Mouse (Mus musculus) embryonic facial prominence, embryonic 13.5 days (tissue): ENCODE measurements at regions not wholly inside any gene's neighbourhood (a gene's known extent, or its start where the extent isn't known, plus 50 kb on each side); places are given as distances from the start of the nearest gene placed in this dataset.
A peak's percentile ranks its signal among the peaks of the same experiment; 100 is the strongest.

ENCODE experiments used
- ATAC-seq: fragments of 200-750 bp; cut with Nextera tagmentation; 2 replicates; pipeline ENCODE4 v1.8.0; 2017; ENCODE audit warnings: low read depth; ENCODE audit not compliant: insufficient number of reproducible peaks, insufficient read depth, low FRiP score, low TSS enrichment
- H3K27ac ChIP-seq: fragments of 300-500 bp; sonication (generic); 2 replicates; pipeline ENCODE4 v1.5.1; 2015; ENCODE audit warnings: moderate library complexity, mild to moderate bottlenecking, inconsistent platforms
- H3K27me3 ChIP-seq: fragments of 300-500 bp; sonication (generic); 2 replicates; pipeline ENCODE4 v1.6.1; 2015; ENCODE audit warnings: mild to moderate bottlenecking, inconsistent platforms
- H3K36me3 ChIP-seq: fragments of 300-500 bp; sonication (generic); 2 replicates; pipeline ENCODE4 v1.6.1; 2015; ENCODE audit warnings: mild to moderate bottlenecking, inconsistent platforms
- H3K4me1 ChIP-seq: fragments of 300-500 bp; sonication (generic); 2 replicates; pipeline ENCODE4 v1.6.1; 2015; ENCODE audit warnings: inconsistent platforms
- H3K4me2 ChIP-seq: fragments of 300-500 bp; sonication (generic); 2 replicates; pipeline ENCODE4 v1.6.1; 2015; ENCODE audit warnings: moderate library complexity, mild to moderate bottlenecking, inconsistent platforms
- H3K4me3 ChIP-seq: fragments of 300-500 bp; sonication (generic); 2 replicates; pipeline ENCODE4 v1.5.1; 2015; ENCODE audit warnings: mild to moderate bottlenecking, inconsistent platforms
- H3K9ac ChIP-seq: fragments of 300-500 bp; sonication (generic); 2 replicates; pipeline ENCODE4 v1.6.1; 2015; ENCODE audit warnings: mild to moderate bottlenecking, inconsistent platforms
- H3K9me3 ChIP-seq: fragments of 300-500 bp; sonication (generic); 2 replicates; pipeline ENCODE4 v1.6.1; 2016; ENCODE audit warnings: inconsistent platforms
- WGBS: fragments of 180-500 bp; shearing (Covaris S2); methylation state at CpG from one replicate; pipeline ENCODE4 v1.1.7; 2015; ENCODE audit warnings: mixed read lengths; 5-methylcytosine and 5-hydroxymethylcytosine counted together

DNA sequence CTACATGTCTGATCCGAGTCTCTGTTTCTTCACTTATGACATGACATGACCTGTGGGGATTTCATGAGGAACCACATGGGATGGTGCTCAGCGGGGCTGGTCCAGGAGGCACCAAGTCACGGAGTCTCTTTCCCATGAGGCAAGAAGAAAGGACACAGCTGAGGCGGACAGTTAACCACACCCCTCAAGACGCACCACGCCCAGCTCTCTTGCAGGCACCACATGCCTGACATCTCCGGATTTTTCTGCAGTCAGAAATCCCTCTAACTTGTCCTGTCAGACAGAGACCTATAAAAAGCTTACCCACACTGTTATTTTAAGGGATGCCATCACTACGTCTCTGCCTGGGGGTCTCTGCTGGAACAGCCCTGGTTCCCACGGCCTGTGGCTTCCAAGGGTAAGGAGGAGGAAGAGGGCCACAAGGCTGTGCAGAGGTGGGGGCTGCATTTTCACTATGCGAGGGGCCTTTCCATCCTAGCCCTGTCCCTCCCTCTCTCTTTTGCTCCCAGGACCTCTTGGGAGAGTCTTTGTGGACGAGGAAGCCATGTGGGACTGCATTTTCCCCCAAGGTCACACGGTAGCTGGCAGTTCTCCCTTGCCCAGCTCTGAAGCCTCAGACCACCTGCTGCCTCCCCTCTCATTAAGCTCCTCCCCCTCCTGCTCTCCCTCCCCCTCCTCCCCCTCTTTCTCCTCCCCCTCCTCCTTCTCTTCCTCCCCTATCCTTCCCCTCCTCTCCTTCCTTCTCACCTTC lies 154.6 kb upstream of the Gm26897 start:
- Histone ChIP-seq H3K27me3 (no peaks in the 10 kb centered on the region), H3K4me2 (peak overlapping the region; percentile 28), H3K36me3 (no peaks in the 10 kb centered on the region), H3K4me3 (no peak overlapping the region), H3K27ac (peak overlapping the region; percentile 80), H3K9me3 (no peaks in the 10 kb centered on the region), H3K9ac (no peak overlapping the region), H3K4me1 (peaks cover 71% of the 10 kb centered on the region)
- WGBS: 11% methylated on average over 12 of the region's 12 CpGs
- peak; percentile 39; the same call in 1 of the 2 replicates for ATAC-seq

- H3K27me3 ChIP-seq: no peaks in the 10 kb centered on the region
- no peaks in the 10 kb centered on the region for H3K36me3 ChIP-seq
- peak overlapping the region; percentile 60 for H3K9ac ChIP-seq
- WGBS: 3% methylated on average over 31 of the region's 31 CpGs
- peaks cover 59% of the 10 kb centered on the region for H3K4me1 ChIP-seq
- no peak for ATAC-seq
- H3K4me2 ChIP-seq: peak overlapping the region; percentile 62
- H3K27ac ChIP-seq: peak overlapping the region; percentile 51
- no peaks in the 10 kb centered on the region for H3K9me3 ChIP-seq
- peak overlapping the region; percentile 34 for H3K4me3 ChIP-seq
These were observed 152.6 kb upstream of the Gm26897 start for GRCm38 (mm10) chr5:111580870-111581771.

GRCm38 (mm10) chr5:111582004-111582403 lies 151.7 kb upstream of the Gm26897 start:
- Histone ChIP-seq H3K27me3 (no peaks in the 10 kb centered on the region), H3K36me3 (no peaks in the 10 kb centered on the region), H3K27ac (no peak overlapping the region), H3K9ac (peak overlapping the region; percentile 60; the same call in 1 of the 2 replicates), H3K4me1 (peaks cover 52% of the 10 kb centered on the region), H3K4me3 (peak overlapping the region; percentile 34; the same call in 1 of the 2 replicates), H3K4me2 (peak overlapping the region; percentile 62), H3K9me3 (no peaks in the 10 kb centered on the region)
- no peak for ATAC-seq
- 37% methylated on average over 9 of the region's 9 CpGs for WGBS

DNA sequence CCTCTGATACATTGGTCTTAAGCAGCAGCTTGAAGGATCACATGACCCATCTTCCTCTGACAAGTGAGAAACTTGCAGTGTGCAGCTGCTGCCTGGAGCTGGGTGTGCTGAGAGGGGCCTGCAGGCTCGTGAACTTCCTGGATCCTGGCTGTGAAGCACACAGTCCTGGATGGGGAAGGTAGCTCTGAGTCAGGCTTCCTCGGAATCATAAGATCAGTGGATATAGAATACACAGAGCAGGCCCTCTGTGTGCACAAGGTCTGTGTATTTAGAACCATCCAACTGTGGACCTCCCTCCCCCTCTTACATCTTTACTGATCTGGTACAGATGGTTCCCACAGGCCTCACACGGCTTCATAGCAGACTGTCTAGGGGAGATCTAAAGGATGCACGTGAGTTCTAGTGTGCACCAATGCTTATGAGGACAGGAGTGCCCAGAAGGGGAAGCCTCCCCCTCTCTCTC lies 143.1 kb upstream of the Gm26897 start:
- Histone ChIP-seq H3K4me3 (no peak overlapping the region), H3K27me3 (no peaks in the 10 kb centered on the region), H3K36me3 (no peaks in the 10 kb centered on the region), H3K9me3 (no peaks in the 10 kb centered on the region), H3K4me1 (peaks cover 14% of the 10 kb centered on the region), H3K27ac (peak overlapping the region; percentile 23), H3K4me2 (no peak overlapping the region), H3K9ac (0 out of 2 replicates have a peak overlapping the region, but pooled peaks have one; percentile 44)
- 8% methylated on average over 4 of the region's 4 CpGs for WGBS
- 0 out of 2 replicates have a peak, but pooled peaks have one; percentile 53 for ATAC-seq

- 79% methylated on average over 4 of the region's 4 CpGs for WGBS
- Histone ChIP-seq H3K9ac (no peak overlapping the region), H3K36me3 (no peaks in the 10 kb centered on the region), H3K27me3 (no peaks in the 10 kb centered on the region), H3K9me3 (no peaks in the 10 kb centered on the region), H3K4me2 (no peak overlapping the region), H3K4me1 (peaks cover 17% of the 10 kb centered on the region), H3K27ac (no peak overlapping the region), H3K4me3 (no peak overlapping the region)
- ATAC-seq: no peak
These were observed 140.9 kb upstream of the Gm26897 start for GRCm38 (mm10) chr5:111592807-111593206.

- H3K9ac ChIP-seq: no peak overlapping the region
- no peaks in the 10 kb centered on the region for H3K27me3 ChIP-seq
- H3K4me2 ChIP-seq: no peak overlapping the region
- H3K4me1 ChIP-seq: peaks cover 30% of the 10 kb centered on the region
- ATAC-seq: no peak
- H3K36me3 ChIP-seq: no peaks in the 10 kb centered on the region
- H3K4me3 ChIP-seq: no peak overlapping the region
- 78% methylated on average over 5 of the region's 5 CpGs for WGBS
- H3K27ac ChIP-seq: no peak overlapping the region
- no peaks in the 10 kb centered on the region for H3K9me3 ChIP-seq
These were observed 139.6 kb upstream of the Gm26897 start for GRCm38 (mm10) chr5:111594111-111594510.

GRCm38 (mm10) chr5:111595438-111595837 lies 138.3 kb upstream of the Gm26897 start:
- ATAC-seq: no peak
- Histone ChIP-seq H3K27me3 (no peaks in the 10 kb centered on the region), H3K4me1 (peaks cover 34% of the 10 kb centered on the region), H3K27ac (no peak overlapping the region), H3K36me3 (no peaks in the 10 kb centered on the region), H3K9ac (no peak overlapping the region), H3K4me3 (no peak overlapping the region), H3K9me3 (no peaks in the 10 kb centered on the region), H3K4me2 (no peak overlapping the region)
- WGBS: 74% methylated on average over 12 of the region's 12 CpGs

DNA sequence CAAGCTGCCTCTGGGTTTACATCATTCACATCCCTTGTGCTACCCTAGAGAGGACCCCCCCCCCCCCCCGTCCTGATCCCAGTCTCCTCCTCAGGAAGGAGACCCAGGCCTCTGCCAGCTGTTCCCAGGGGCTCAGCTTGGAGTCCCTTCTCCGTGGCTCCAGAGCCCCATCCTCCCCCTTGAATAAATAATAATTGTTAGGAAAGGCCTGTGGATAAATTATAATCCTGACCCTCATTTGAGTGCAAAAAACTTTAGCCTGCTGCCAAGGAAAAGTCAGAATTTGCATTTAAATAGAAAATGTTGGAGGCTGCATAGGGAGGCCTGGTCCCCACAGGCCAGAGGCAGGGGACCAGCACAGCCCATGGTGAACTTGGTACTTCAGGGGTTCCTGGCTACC lies 136.0 kb upstream of the Gm26897 start:
- 32% methylated on average over 2 of the region's 2 CpGs for WGBS
- H3K4me1 ChIP-seq: peaks cover 47% of the 10 kb centered on the region

DNA sequence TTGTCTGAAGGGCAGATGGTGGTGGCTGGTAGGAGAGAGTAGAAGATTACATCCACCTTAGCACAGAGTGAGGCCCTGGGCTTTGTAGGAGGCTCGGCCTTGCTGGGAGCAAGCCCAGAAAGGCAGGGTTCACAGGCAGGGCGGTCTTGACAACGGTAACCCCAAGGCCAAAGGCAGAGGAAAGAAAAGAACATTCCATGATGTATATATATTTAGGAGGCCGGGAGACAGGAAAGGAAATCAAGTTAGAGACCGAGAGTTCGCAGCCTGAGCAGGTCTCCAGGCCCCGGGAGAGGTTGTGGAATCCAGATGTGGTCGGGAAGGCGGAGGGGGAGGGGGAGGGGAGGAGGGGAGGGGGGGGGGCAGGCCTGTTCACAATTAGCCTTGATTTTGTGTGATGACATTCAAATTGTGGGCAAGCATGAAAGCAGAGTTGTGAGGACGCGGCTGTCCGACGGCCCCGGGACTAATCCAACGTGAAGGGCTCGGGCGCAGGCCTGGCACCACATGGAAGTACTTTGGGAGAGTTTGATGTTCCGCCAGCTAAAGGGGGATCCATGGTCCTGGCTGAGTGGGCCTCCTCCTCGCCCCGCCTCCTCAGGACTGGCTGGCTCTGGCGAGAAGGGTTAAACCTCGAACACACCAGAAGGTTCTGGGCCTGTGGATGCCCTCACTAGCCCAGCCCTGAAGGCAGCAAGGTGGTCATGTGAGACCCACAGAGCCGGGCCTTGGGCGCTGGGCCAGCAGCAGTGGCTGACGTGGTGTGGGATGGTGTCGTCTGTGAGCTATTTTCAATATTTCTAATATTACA lies 131.8 kb upstream of the Gm26897 start:
- peaks cover 53% of the 10 kb centered on the region for H3K4me1 ChIP-seq
- no peaks in the 10 kb centered on the region for H3K27me3 ChIP-seq
- no peak overlapping the region for H3K9ac ChIP-seq
- H3K36me3 ChIP-seq: no peaks in the 10 kb centered on the region
- H3K9me3 ChIP-seq: no peaks in the 10 kb centered on the region
- H3K4me2 ChIP-seq: peak overlapping the region; percentile 26; the same call in 1 of the 2 replicates
- H3K4me3 ChIP-seq: no peak overlapping the region
- 21% methylated on average over 23 of the region's 26 CpGs for whole genome bisulfite sequencing
- ATAC-seq: peak; percentile 79
- peak overlapping the region; percentile 90 for H3K27ac ChIP-seq

More for the DNA sequence above, 136.0 kb upstream of the Gm26897 start:
- peak overlapping the region; percentile 33; the same call in 1 of the 2 replicates for H3K27ac ChIP-seq
- H3K9me3 ChIP-seq: no peaks in the 10 kb centered on the region
- ATAC-seq: no peak
- H3K36me3 ChIP-seq: no peaks in the 10 kb centered on the region
- no peaks in the 10 kb centered on the region for H3K27me3 ChIP-seq
- H3K4me2 ChIP-seq: no peak overlapping the region
- H3K9ac ChIP-seq: 0 out of 2 replicates have a peak overlapping the region, but pooled peaks have one; percentile 36
- H3K4me3 ChIP-seq: no peak overlapping the region

DNA sequence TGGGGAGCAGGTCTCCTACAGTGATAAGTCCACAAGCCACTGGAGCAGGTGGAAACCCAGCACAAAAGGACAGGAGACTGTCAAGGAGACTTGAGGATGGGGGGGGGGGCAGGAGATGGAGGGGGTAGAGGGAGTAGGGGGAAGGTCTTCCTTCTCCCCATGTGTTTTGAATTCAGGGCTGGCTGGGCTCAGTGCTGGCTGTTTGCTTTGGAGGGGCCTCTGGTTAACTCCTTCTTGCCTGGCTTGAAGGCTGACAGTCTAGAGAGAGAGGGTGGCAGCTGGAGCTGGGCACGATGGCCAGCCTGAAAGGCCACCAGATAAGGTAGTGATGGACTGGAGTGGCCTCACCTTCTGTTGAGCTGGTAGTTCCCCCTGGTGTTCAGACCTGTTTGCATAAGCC lies 120.0 kb upstream of the Gm26897 start:
- no peak overlapping the region for H3K4me3 ChIP-seq
- peaks cover 36% of the 10 kb centered on the region for H3K4me1 ChIP-seq
- no peak overlapping the region for H3K9ac ChIP-seq
- WGBS: 19% methylated on average over 1 of the region's 1 CpGs
- H3K27me3 ChIP-seq: no peaks in the 10 kb centered on the region
- ATAC-seq: peak; percentile 44; the same call in 1 of the 2 replicates
- H3K27ac ChIP-seq: no peak overlapping the region
- H3K9me3 ChIP-seq: peaks cover 6% of the 10 kb centered on the region; the same call in 1 of the 2 replicates
- H3K4me2 ChIP-seq: no peak overlapping the region; the same call in 1 of the 2 replicates
- H3K36me3 ChIP-seq: no peaks in the 10 kb centered on the region

- H3K4me2 ChIP-seq: 0 out of 2 replicates have a peak overlapping the region, but pooled peaks have one; percentile 14
- 25% methylated on average over 9 of the region's 9 CpGs for WGBS
- 0 out of 2 replicates have a peak, but pooled peaks cover under 1% of the 10 kb centered on the region for H3K27me3 ChIP-seq
- H3K9ac ChIP-seq: no peak overlapping the region
- H3K4me1 ChIP-seq: peaks cover 29% of the 10 kb centered on the region
- H3K27ac ChIP-seq: peak overlapping the region; percentile 74
- ATAC-seq: peak; percentile 23; the same call in 1 of the 2 replicates
- no peak overlapping the region for H3K4me3 ChIP-seq
- H3K9me3 ChIP-seq: no peaks in the 10 kb centered on the region
- no peaks in the 10 kb centered on the region for H3K36me3 ChIP-seq
These were observed 113.8 kb upstream of the Gm26897 start for GRCm38 (mm10) chr5:111619974-111620373.
